Mouse (Mus musculus) CH12.LX (cell line): Measurements from ENCODE around the gene Maml2.

Experiments
- KAT2A ChIP-seq: IDR thresholded peaks from 2 replicates; pipeline ENCODE4 v1.6.1; 2012; ENCODE audit warnings: low read length, improper control_type of control experiment, inconsistent platforms; ENCODE audit not compliant: insufficient replicate concordance
- POLR2AphosphoS2 ChIP-seq: IDR thresholded peaks from 2 replicates; pipeline ENCODE4 v1.6.1; 2011; ENCODE audit warnings: low read depth, low read length, improper control_type of control experiment

GRCm38 (mm10) chr9:13597736-13598135 lies 300.0 kb downstream of the Maml2 start:
- no peak for TF ChIP-seq KAT2A
- TF ChIP-seq POLR2AphosphoS2, result no peak
